Mouse (Mus musculus) brain, embryonic 14.5 days (tissue): ENCODE data around the gene Adap1.

Experiments used
- CTCF ChIP-seq: fragments of 200-500 bp; IDR thresholded peaks from 2 replicates; pipeline ENCODE4 v1.5.1; 2012; ENCODE audit warnings: inconsistent platforms, mild to moderate bottlenecking, moderate library complexity, borderline replicate concordance; ENCODE audit not compliant: insufficient read depth, insufficient read length; ENCODE audit errors: extremely low read depth
- POLR2A ChIP-seq: fragments of 200-500 bp; IDR thresholded peaks from 2 replicates; pipeline ENCODE4 v1.6.1; 2012; ENCODE audit warnings: mild to moderate bottlenecking, inconsistent platforms, borderline replicate concordance; ENCODE audit not compliant: poor library complexity, insufficient read depth, insufficient read length, severe bottlenecking; ENCODE audit errors: extremely low read depth

DNA sequence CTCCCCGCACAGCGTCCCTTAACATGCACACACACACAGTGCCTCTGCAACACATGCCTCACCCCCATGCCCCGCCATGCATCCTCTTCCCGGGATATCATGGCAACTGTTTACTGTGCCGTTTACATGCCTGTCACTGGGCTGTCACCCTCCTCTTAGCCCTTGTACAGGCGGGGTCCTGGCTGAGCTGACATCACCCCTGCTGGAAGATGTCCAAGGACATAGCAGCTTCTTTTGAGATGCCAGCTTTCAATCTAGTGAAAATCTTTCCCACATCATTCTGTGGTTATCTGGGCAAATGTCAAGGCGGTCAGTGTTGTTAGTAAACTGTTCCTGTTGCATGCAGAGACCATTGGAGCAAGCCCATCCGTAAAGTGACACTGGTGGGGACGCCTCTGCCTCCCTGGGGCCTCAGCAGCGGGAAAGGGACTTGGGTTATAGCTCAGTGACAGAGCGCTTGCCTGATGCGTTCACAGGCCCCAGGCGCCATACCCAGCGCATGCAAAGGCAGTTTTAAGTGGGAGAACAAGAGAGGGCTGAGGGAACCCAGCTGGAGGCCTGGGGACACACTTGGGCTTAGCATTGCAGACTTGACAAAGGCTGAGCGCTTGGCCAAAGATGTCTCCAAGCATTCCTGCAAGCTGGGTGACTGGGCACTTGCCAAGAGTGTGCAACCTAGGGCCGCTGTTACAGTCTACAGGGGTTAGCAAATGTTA, 54.5 kb downstream of the Adap1 start:
- TF ChIP-seq POLR2A = no peak
- no peak for TF ChIP-seq CTCF
